ENCODE assay signal across 8 mouse cellular contexts in the genomic region with DNA sequence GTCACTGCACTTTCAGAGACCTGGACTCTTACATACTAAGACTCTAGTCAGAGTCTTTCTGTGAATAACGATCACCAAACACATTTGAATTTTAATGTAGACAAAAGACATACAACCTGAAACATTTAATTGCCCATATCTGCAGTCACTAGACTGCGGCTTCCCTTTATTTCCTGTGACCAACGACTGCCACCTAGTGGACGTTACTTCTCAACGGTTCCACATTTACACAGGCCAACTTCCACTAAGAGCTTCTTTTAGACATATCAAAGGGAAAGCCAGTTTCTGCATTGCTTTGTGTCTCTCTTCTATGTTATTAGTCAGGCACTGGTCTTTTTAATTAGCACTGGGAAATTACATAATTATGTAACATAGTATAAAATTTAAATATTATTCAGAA. TPM values are rescaled to one million over a fixed set of nuclear protein-coding genes. Genes with fewer than 3 reads are reported as not detected.
A peak's percentile ranks its signal among the peaks of the same experiment; 100 is the strongest.
DNase-seq lines count a peak whose midpoint lies in the region; ATAC-seq and TF ChIP-seq lines count a peak whose summit lies in the region.

No protein-coding gene starts in this region.

- no peaks in the 10 kb centered on the region for H3K9me3 ChIP-seq in heart, postnatal 0 days (replicated peaks; ENCODE audit: control insufficient read depth, low read length)
- no peaks in the 10 kb centered on the region for H3K9me3 ChIP-seq in heart, embryonic 12.5 days (replicated peaks)
- no peaks in the 10 kb centered on the region for H3K9me3 ChIP-seq in midbrain, embryonic 10.5 days (replicated peaks)

- no peaks in the 10 kb centered on the region for H3K27me3 ChIP-seq in heart, postnatal 0 days (ENCODE audit: control insufficient read depth, insufficient read depth, low read length)
- H3K27me3 ChIP-seq in heart, embryonic 12.5 days (replicated peaks), result no peaks in the 10 kb centered on the region
- no peaks in the 10 kb centered on the region for H3K27me3 ChIP-seq in midbrain, embryonic 10.5 days (ENCODE audit: low read depth, poor library complexity, severe bottlenecking)
- H3K27me3 ChIP-seq in spleen, adult 2 months (ENCODE audit: control insufficient read depth, insufficient read depth, low read length), result no peaks in the 10 kb centered on the region

- no peak overlapping the region for H3K27ac ChIP-seq in heart, postnatal 0 days (ENCODE audit: low read depth)
- H3K27ac ChIP-seq in heart, embryonic 12.5 days (ENCODE audit: poor library complexity, severe bottlenecking), result no peak overlapping the region
- H3K27ac ChIP-seq in midbrain, embryonic 10.5 days (replicated peaks), result no peak overlapping the region
- no peak overlapping the region for H3K27ac ChIP-seq in spleen, adult 2 months (ENCODE audit: insufficient read depth, low read length)

- intact Hi-C loops in left cerebral cortex, postnatal 14 days (cut with DNase I), result loop anchor here (10.0 kb wide), 1 partner anchor 607 kb away; no protein-coding TSS in a partner anchor

- peak; percentile 76 for DNase-seq in heart, postnatal 0 days (ENCODE audit: low spot score)
- DNase-seq in adrenal gland, postnatal 25 days, result peak; percentile 20
- DNase-seq in hindlimb bud, embryonic 11.5 days (ENCODE audit: extremely low spot score, low read depth, low spot score), result peak; percentile 75
- DNase-seq in left cerebral cortex, postnatal 14 days (ENCODE audit: low spot score in 2 of 2), result peak; percentile 80
- peak; percentile 49 for DNase-seq in midbrain, embryonic 10.5 days (ENCODE audit: low spot score)
- peak; percentile 40 to 53 for DNase-seq in spleen, adult 2 months (ENCODE audit: low read depth in 1 of 2, low spot score in 2 of 2)

- H3K4me2 ChIP-seq in heart, postnatal 0 days (ENCODE audit: low read depth, low read length), result no peak overlapping the region
- H3K4me2 ChIP-seq in heart, embryonic 12.5 days, result no peak overlapping the region

- H3K4me1 ChIP-seq in heart, postnatal 0 days (ENCODE audit: control insufficient read depth, insufficient read depth), result no peaks in the 10 kb centered on the region
- no peaks in the 10 kb centered on the region for H3K4me1 ChIP-seq in heart, embryonic 12.5 days (replicated peaks)
- H3K4me1 ChIP-seq in midbrain, embryonic 10.5 days, result peaks cover 3% of the 10 kb centered on the region; the same call in 1 of the 2 replicates
- no peaks in the 10 kb centered on the region for H3K4me1 ChIP-seq in spleen, adult 2 months (ENCODE audit: control insufficient read depth, insufficient read depth, insufficient read length)

- no peaks in the 10 kb centered on the region for H3K36me3 ChIP-seq in heart, postnatal 0 days (replicated peaks; ENCODE audit: control insufficient read depth, insufficient read depth, low read length)
- H3K36me3 ChIP-seq in heart, embryonic 12.5 days, result no peaks in the 10 kb centered on the region
- H3K36me3 ChIP-seq in midbrain, embryonic 10.5 days, result no peaks in the 10 kb centered on the region
- no peaks in the 10 kb centered on the region for H3K36me3 ChIP-seq in spleen, adult 2 months (ENCODE audit: control insufficient read depth, insufficient read depth, low read length)

- H3K9ac ChIP-seq in heart, postnatal 0 days (replicated peaks; ENCODE audit: low read depth, low read length), result no peak overlapping the region
- H3K9ac ChIP-seq in heart, embryonic 12.5 days, result no peak overlapping the region

- WGBS in heart, postnatal 0 days, result 2% methylated on average over 5 of the region's 5 CpGs
- 4% methylated on average over 5 of the region's 5 CpGs for WGBS in heart, embryonic 12.5 days
- 9% methylated on average over 5 of the region's 5 CpGs for WGBS in midbrain, embryonic 10.5 days
- 6% methylated on average over 5 of the region's 5 CpGs for WGBS in spleen, adult 2 months

- no peak overlapping the region for H3K4me3 ChIP-seq in heart, postnatal 0 days (ENCODE audit: low read depth, low read length)
- H3K4me3 ChIP-seq in heart, embryonic 12.5 days, result no peak overlapping the region
- H3K4me3 ChIP-seq in midbrain, embryonic 10.5 days, result no peak overlapping the region
- no peak overlapping the region for H3K4me3 ChIP-seq in spleen, adult 2 months (ENCODE audit: extremely low read depth, insufficient read depth, insufficient read length)

- peak; percentile 81 for TF ChIP-seq CTCF in heart, postnatal 0 days (IDR thresholded peaks at IDR 0.05; ENCODE audit: low read depth)
- peak; percentile 31; the same call in 1 of the 2 replicates for TF ChIP-seq CTCF in spleen, adult 2 months (IDR thresholded peaks at IDR 0.05; ENCODE audit: extremely low read depth, insufficient read depth, insufficient read length, insufficient replicate concordance)

- ATAC-seq in heart, postnatal 0 days (ENCODE audit: insufficient read depth, low read depth), result no peak
- ATAC-seq in heart, embryonic 12.5 days (ENCODE audit: insufficient number of reproducible peaks, low FRiP score), result no peak
- ATAC-seq in erythroblast, adult 5-6 weeks (replicated peaks; ENCODE audit: low FRiP score, poor library complexity, severe bottlenecking), result peak; percentile 78; the same call in 1 of the 2 replicates

- TF ChIP-seq POLR2A in spleen, adult 2 months (IDR thresholded peaks at IDR 0.05; ENCODE audit: low read depth, low read length), result no peak

- no peak for TF ChIP-seq EP300 in heart, postnatal 0 days (IDR thresholded peaks at IDR 0.05; ENCODE audit: low read depth)

RNA-seq across cellular contexts. Expression of a gene that starts 20.2 kb away (rescaled TPM):
- 2.7 and 3.8 TPM in 2 replicates for total RNA-seq in heart, postnatal 0 days (2014; rRNA removed; ENCODE audit: low replicate concordance)
- 1.8 and 2.3 TPM in 2 replicates for polyA plus RNA-seq in heart, postnatal 0 days (2015; fragmentation: Nextera tagmentation; extraction: Ambion mirVana)
- polyA plus RNA-seq in heart, embryonic 12.5 days (2016; fragmentation: Nextera tagmentation; extraction: Ambion mirVana), result 0.54 and 0.64 TPM in 2 replicates
- total RNA-seq in adrenal gland, postnatal 25 days (2021), result 3.5 and 3.9 TPM in 2 replicates
- not detected in 2 replicates for total RNA-seq in erythroblast, adult 5-6 weeks (2015; ENCODE audit: low replicate concordance)
- 0.09 and 0.98 TPM in 2 replicates for total RNA-seq in erythroblast, adult 5-6 weeks (2017; ENCODE audit: low replicate concordance)
- 1 to 10 TPM; 1.2 to 1.5 TPM for total RNA-seq in left cerebral cortex, postnatal 14 days (2021)
- polyA plus RNA-seq in midbrain, embryonic 10.5 days (2016; fragmentation: Nextera tagmentation; extraction: Ambion mirVana), result 0.07 and 0.14 TPM in 2 replicates
- polyA plus RNA-seq in spleen, adult 2 months (2012; rRNA removed), result 0.04 and 0.06 TPM in 2 replicates

Comparison
In these comparisons a context has a peak if more than half of its experiments do, and no peak if none do; other contexts are left out.
1. DNase-seq: peak in every context shown above with its lines; median percentile 80 in left cerebral cortex, postnatal 14 days; 76 in heart, postnatal 0 days; 75 in hindlimb bud, embryonic 11.5 days; 49 in midbrain, embryonic 10.5 days; 46 in spleen, adult 2 months; 20 in adrenal gland, postnatal 25 days.